ENCODE assay signal across 20 mouse cellular contexts in genomic region chrX:164013318-164013717, GRCm38 (mm10). TPM values are rescaled to one million over a fixed set of nuclear protein-coding genes. Genes with fewer than 3 reads are reported as not detected.
DNase-seq lines count a peak whose midpoint lies in the region; TF ChIP-seq lines count a peak whose summit lies in the region.
"Had no signal": no experiment of that assay in that cellular context is flagged by ENCODE, and none has a peak within 500 bp of the region (broad histone marks: within the 10 kb centered on the region; RNA-seq: fewer than 3 reads in every experiment).

No protein-coding gene starts in this region.

- TF ChIP-seq POLR2A in MEL (IDR thresholded peaks at IDR 0.05; ENCODE audit: control insufficient read depth in 1 of 2, insufficient read depth in 1 of 2, low read depth in 1 of 2, low read length in 2 of 2, poor library complexity in 1 of 2) = no peak
- TF ChIP-seq POLR2A in embryonic fibroblast, embryonic 13.5 days (IDR thresholded peaks at IDR 0.05; ENCODE audit: low read depth, low read length) = no peak
- no peak for TF ChIP-seq POLR2A in lung, adult 2 months (IDR thresholded peaks at IDR 0.05; ENCODE audit: borderline replicate concordance, extremely low read depth, low read depth, low read length)

- no peak for TF ChIP-seq CTCF in MEL (IDR thresholded peaks at IDR 0.05 in 2 of 3, conservative IDR thresholded peaks at IDR 0.05 in 1 of 3; ENCODE audit: control insufficient read depth in 1 of 3, insufficient read depth in 1 of 3, low read depth in 2 of 3, low read length in 3 of 3, poor library complexity in 1 of 3, severe bottlenecking in 1 of 3)
- TF ChIP-seq CTCF in embryonic fibroblast, embryonic 13.5 days (IDR thresholded peaks at IDR 0.05; ENCODE audit: borderline replicate concordance, insufficient read depth, low read length) = no peak
- no peak for TF ChIP-seq CTCF in lung, adult 2 months (IDR thresholded peaks at IDR 0.05; ENCODE audit: insufficient read depth, low read length)

- TF ChIP-seq EP300 in MEL (IDR thresholded peaks at IDR 0.05; ENCODE audit: low read depth in 1 of 2, low read length in 2 of 2) = peak in 1 of 2 experiments; percentile 45; a peak in 3 of 4 replicates

- peaks cover 0 to 3% of the 10 kb centered on the region in 2 experiments; a peak in 2 of 4 replicates for H3K4me1 ChIP-seq in MEL (ENCODE audit: control insufficient read depth in 1 of 2, insufficient read depth in 2 of 2, low read length in 2 of 2)
- peaks cover 6% of the 10 kb centered on the region; the same call in 1 of the 2 replicates for H3K4me1 ChIP-seq in embryonic fibroblast, embryonic 13.5 days (ENCODE audit: control insufficient read depth, insufficient read depth, low read length)
- no peaks in the 10 kb centered on the region for H3K4me1 ChIP-seq in lung, adult 2 months (ENCODE audit: control insufficient read depth, insufficient read depth, low read length)
- H3K4me1 ChIP-seq: embryonic facial prominence, embryonic 10.5 days; heart, embryonic 12.5 days; limb, embryonic 10.5 days; liver, embryonic 13.5 days; midbrain, embryonic 10.5 days had no signal

- H3K27me3 ChIP-seq in MEL (ENCODE audit: control insufficient read depth in 1 of 2, insufficient read depth in 2 of 2, low read length in 2 of 2) = no peaks in the 10 kb centered on the region
- H3K27me3 ChIP-seq: heart, embryonic 12.5 days; liver, embryonic 13.5 days had no signal

- WGBS in lung, adult 2 months = 62% methylated on average over 2 of the region's 2 CpGs

- TF ChIP-seq RAD21 in MEL (IDR thresholded peaks at IDR 0.05; ENCODE audit: low read depth, low read length) = no peak

- peaks cover 0 to 6% of the 10 kb centered on the region in 2 experiments; a peak in 1 of 4 replicates for H3K36me3 ChIP-seq in MEL (ENCODE audit: control insufficient read depth in 1 of 2, insufficient read depth in 2 of 2, low read length in 2 of 2)
- H3K36me3 ChIP-seq: embryonic facial prominence, embryonic 10.5 days; heart, embryonic 12.5 days; limb, embryonic 10.5 days; liver, embryonic 13.5 days; midbrain, embryonic 10.5 days had no signal

- no peaks in the 10 kb centered on the region for H3K9me3 ChIP-seq in MEL (replicated peaks; ENCODE audit: insufficient read depth, low read length)
- H3K9me3 ChIP-seq: embryonic facial prominence, embryonic 10.5 days; heart, embryonic 12.5 days; limb, embryonic 10.5 days; liver, embryonic 13.5 days; midbrain, embryonic 10.5 days had no signal

- H3K27ac ChIP-seq in MEL (ENCODE audit: control insufficient read depth, low read depth, low read length) = peak overlapping the region; percentile 16; the same call in 1 of the 2 replicates
- peak overlapping the region; percentile 96 for H3K27ac ChIP-seq in embryonic fibroblast, embryonic 13.5 days (ENCODE audit: insufficient read depth, low read length)
- H3K27ac ChIP-seq: embryonic facial prominence, embryonic 10.5 days; layer of hippocampus, adult 2 months; limb, embryonic 10.5 days; liver, embryonic 13.5 days; midbrain, embryonic 10.5 days had no signal

- H3K79me2 ChIP-seq in MEL (ENCODE audit: control insufficient read depth, insufficient read depth, low read length, poor library complexity) = no peaks in the 10 kb centered on the region

- H3K4me3 ChIP-seq in MEL (ENCODE audit: control insufficient read depth in 1 of 2, insufficient read depth in 1 of 2, low read depth in 2 of 2, low read length in 2 of 2) = no peak overlapping the region
- H3K4me3 ChIP-seq in embryonic fibroblast, embryonic 13.5 days (ENCODE audit: insufficient read depth, low read length) = no peak overlapping the region
- no peak overlapping the region for H3K4me3 ChIP-seq in lung, adult 2 months (replicated peaks; ENCODE audit: extremely low read depth, low read depth, low read length)
- H3K4me3 ChIP-seq: embryonic facial prominence, embryonic 10.5 days; erythroblast, embryonic 14.5 days; heart, embryonic 12.5 days; layer of hippocampus, adult 2 months; limb, embryonic 10.5 days; liver, embryonic 13.5 days; midbrain, embryonic 10.5 days had no signal

- no peak overlapping the region for H3K9ac ChIP-seq in MEL (ENCODE audit: control insufficient read depth, low read depth, low read length, poor library complexity, severe bottlenecking)
- H3K9ac ChIP-seq: heart, embryonic 12.5 days; liver, embryonic 13.5 days had no signal

- DNase-seq in CD4-positive helper T cell, adult 2 months (ENCODE audit: low read depth, low spot score) = peak; percentile 80
- peak; percentile 62 for DNase-seq in MEL (ENCODE audit: low read depth, low spot score)
- DNase-seq in naive thymus-derived CD4-positive, alpha-beta T cell, adult 2 months (ENCODE audit: low read depth) = peak; percentile 7
- DNase-seq in urinary bladder, postnatal 25 days (ENCODE audit: low spot score) = no peak
- DNase-seq in lung, adult 2 months = no peak
- no peak for DNase-seq in retina, postnatal 1 day
- DNase-seq: cerebellum, adult 18-20 months; cerebellum, postnatal 36 days; heart, postnatal 4 days; kidney, adult 8-10 months; liver, embryonic 13.5 days; lung, postnatal 10 days; right cerebral cortex, adult 18-20 months had no signal

TF ChIP-seq in MEL, 35 proteins besides CTCF, POLR2A, EP300 and RAD21:
- TF ChIP-seq MEF2A (IDR thresholded peaks at IDR 0.05; ENCODE audit: extremely low read depth, insufficient replicate concordance, low read depth, low read length, poor library complexity, severe bottlenecking) = no peak
- TF ChIP-seq SIN3A (IDR thresholded peaks at IDR 0.05; ENCODE audit: low read length) = no peak
- no peak for TF ChIP-seq BHLHE40 (IDR thresholded peaks at IDR 0.05; ENCODE audit: borderline replicate concordance, low read depth, low read length)
- no peak for TF ChIP-seq E2F4 (IDR thresholded peaks at IDR 0.05; ENCODE audit: borderline replicate concordance, low read depth, low read length)
- TF ChIP-seq TCF12 (IDR thresholded peaks at IDR 0.05; ENCODE audit: low read depth, low read length) = no peak
- TF ChIP-seq MYB (IDR thresholded peaks at IDR 0.05; ENCODE audit: low read depth, low read length) = no peak
- no peak for TF ChIP-seq TBP (IDR thresholded peaks at IDR 0.05; ENCODE audit: low read depth, low read length)
- TF ChIP-seq POLR2AphosphoS2 (IDR thresholded peaks at IDR 0.05; ENCODE audit: low read length) = no peak
- no peak for TF ChIP-seq NRF1 (IDR thresholded peaks at IDR 0.05; ENCODE audit: insufficient read depth, low read depth, low read length, poor library complexity, severe bottlenecking)
- TF ChIP-seq JUND (IDR thresholded peaks at IDR 0.05; ENCODE audit: low read depth, low read length) = no peak
- no peak for TF ChIP-seq GABPA (IDR thresholded peaks at IDR 0.05; ENCODE audit: low read depth, low read length)
- TF ChIP-seq GATA1 (IDR thresholded peaks at IDR 0.05; ENCODE audit: low read depth, low read length) = no peak
- TF ChIP-seq TAL1 (IDR thresholded peaks at IDR 0.05; ENCODE audit: low read length) = no peak
- TF ChIP-seq ZMIZ1 (IDR thresholded peaks at IDR 0.05; ENCODE audit: low read depth, low read length) = no peak
- TF ChIP-seq MXI1 (IDR thresholded peaks at IDR 0.05; ENCODE audit: low read depth, low read length) = no peak
- no peak for TF ChIP-seq ETS1 (IDR thresholded peaks at IDR 0.05; ENCODE audit: low read depth, low read length)

RNA-seq across cellular contexts. Expression of gene Car5b, which starts 14.5 kb away (rescaled TPM):
- total RNA-seq in MEL (2012; rRNA removed) = 0.23 and 0.50 TPM in 2 replicates
- polyA plus RNA-seq in MEL (2012; ENCODE audit: insufficient read depth in 1 of 2, insufficient read length in 2 of 2, low read depth in 1 of 2, low replicate concordance in 2 of 2, missing spikeins in 1 of 2) = under 1 TPM in 1 of 2 experiments, not detected in 1; 0.31 TPM
- polyA plus RNA-seq in embryonic fibroblast, embryonic 13.5 days (2011; ENCODE audit: insufficient read length, low read depth, missing spikeins) = 7.5 and 9.0 TPM in 2 replicates
- 4.5 and 4.7 TPM in 2 replicates for polyA plus RNA-seq in lung, adult 2 months (2012; rRNA removed)
- polyA plus RNA-seq: erythroblast, embryonic 14.5 days had no signal

RNA-seq across cellular contexts. Expression of gene Zrsr2, which starts 54.9 kb away (rescaled TPM):
- 25.8 and 27.5 TPM in 2 replicates for total RNA-seq in MEL (2012; rRNA removed)
- 10 to 100 TPM in 1 of 2 experiments, not detected in 1; 96.4 TPM for polyA plus RNA-seq in MEL (2012; ENCODE audit: insufficient read depth in 1 of 2, insufficient read length in 2 of 2, low read depth in 1 of 2, low replicate concordance in 2 of 2, missing spikeins in 1 of 2)
- 41.6 and 51.0 TPM in 2 replicates for polyA plus RNA-seq in embryonic fibroblast, embryonic 13.5 days (2011; ENCODE audit: insufficient read length, low read depth, missing spikeins)
- polyA plus RNA-seq in lung, adult 2 months (2012; rRNA removed) = 9.7 and 13.5 TPM in 2 replicates

Comparison
In these comparisons a context has a peak if more than half of its experiments do, and no peak if none do; other contexts are left out.
1. DNase-seq: peak in CD4-positive helper T cell, adult 2 months (single experiment), MEL (single experiment) and naive thymus-derived CD4-positive, alpha-beta T cell, adult 2 months (single experiment); none in urinary bladder, postnatal 25 days (single experiment), lung, adult 2 months (single experiment) and retina, postnatal 1 day (single experiment).